Mouse (Mus musculus) testis, adult 2 months (tissue): ENCODE data around the gene Usp20.

ENCODE experiments used
- CTCF ChIP-seq: fragments of 200-500 bp; IDR thresholded peaks from 2 replicates; pipeline ENCODE4 v1.5.1; 2012; ENCODE audit warnings: low read depth, mild to moderate bottlenecking, inconsistent platforms, low read length, moderate library complexity; ENCODE audit not compliant: control insufficient read depth, insufficient read depth, insufficient replicate concordance
- POLR2A ChIP-seq: fragments of 200-500 bp; IDR thresholded peaks from 2 replicates; pipeline ENCODE4 v1.6.1; 2012; ENCODE audit warnings: low read depth, mild to moderate bottlenecking, inconsistent platforms, low read length, moderate library complexity; ENCODE audit not compliant: control insufficient read depth

DNA sequence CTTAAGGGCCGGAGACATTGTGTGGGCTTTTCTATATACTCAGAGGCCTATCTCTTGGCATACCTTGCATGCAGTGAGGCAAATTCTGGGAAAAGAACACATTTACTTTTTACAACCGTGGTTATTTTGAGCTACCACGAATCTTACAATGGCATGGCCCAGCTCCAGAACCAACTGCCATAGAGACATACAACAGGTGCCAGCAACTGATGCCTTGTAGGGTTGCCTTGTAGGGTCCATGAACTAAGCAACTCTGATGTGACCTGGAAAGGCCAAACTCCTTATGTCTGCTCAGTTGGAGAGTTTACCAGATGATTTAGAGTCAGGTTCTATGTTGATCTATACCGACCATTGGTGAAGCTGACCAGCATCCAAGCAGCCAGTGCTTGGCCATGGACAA lies 12.8 kb downstream of the Usp20 start:
- no peak for TF ChIP-seq POLR2A
- TF ChIP-seq CTCF: no peak
